Mouse (Mus musculus): Measurements from ENCODE around the gene Xkr7. TPM values are rescaled to one million over a fixed set of nuclear protein-coding genes. Genes with fewer than 3 reads are reported as not detected.

The Xkr7 gene
- total RNA-seq, 2 experiments from 2014 or later: 2.0 TPM

GRCm38 (mm10) chr2:153084261-153084976 is 52.8 kb downstream of the Xkr7 start:
- H3K27ac ChIP-seq: no peak overlapping the region
- no peak for DNase-seq (ENCODE audit: low spot score in 2 of 2)
- no peak for TF ChIP-seq CTCF (conservative IDR thresholded peaks at IDR 0.05)
- no peak overlapping the region for H3K4me3 ChIP-seq

- Histone ChIP-seq H3K27ac (no peak overlapping the region), H3K4me3 (no peak overlapping the region)
- TF ChIP-seq CTCF (conservative IDR thresholded peaks at IDR 0.05): no peak
- DNase-seq (ENCODE audit: low spot score in 2 of 2): no peak
These were observed 53.9 kb downstream of the Xkr7 start for GRCm38 (mm10) chr2:153085556-153085955.

- Histone ChIP-seq H3K4me3 (no peak overlapping the region), H3K27ac (no peak overlapping the region)
- no peak for TF ChIP-seq CTCF (conservative IDR thresholded peaks at IDR 0.05)
- no peak for DNase-seq (ENCODE audit: low spot score in 2 of 2)
These were observed 54.5 kb downstream of the Xkr7 start for GRCm38 (mm10) chr2:153086166-153086565.

- no peak for DNase-seq (ENCODE audit: low spot score in 2 of 2)
- TF ChIP-seq CTCF (conservative IDR thresholded peaks at IDR 0.05): no peak
- Histone ChIP-seq H3K27ac (no peak overlapping the region), H3K4me3 (no peak overlapping the region)
These were observed 55.4 kb downstream of the Xkr7 start for GRCm38 (mm10) chr2:153087091-153087490.

- no peak for TF ChIP-seq CTCF (conservative IDR thresholded peaks at IDR 0.05)
- H3K27ac ChIP-seq: no peak overlapping the region
- no peak for DNase-seq (ENCODE audit: low spot score in 2 of 2)
- no peak overlapping the region for H3K4me3 ChIP-seq
These were observed 57.7 kb downstream of the Xkr7 start for GRCm38 (mm10) chr2:153089316-153089715.

- H3K4me3 ChIP-seq: no peak overlapping the region
- no peak overlapping the region for H3K27ac ChIP-seq
- no peak for DNase-seq (ENCODE audit: low spot score in 2 of 2)
- TF ChIP-seq CTCF (conservative IDR thresholded peaks at IDR 0.05): no peak
These were observed 59.0 kb downstream of the Xkr7 start for GRCm38 (mm10) chr2:153090551-153091165.

Other genes with a start within 250 kb of the Xkr7 start
- 100 to 1,000 TPM; 129 to 134 TPM for gene Bcl2l1, start 200.1 kb upstream of the Xkr7 start, total RNA-seq (2021)
- gene Tpx2, start 183.9 kb upstream of the Xkr7 start, total RNA-seq (2021): 1 to 10 TPM; 2.0 to 2.2 TPM
- not detected for gene Mylk2, start 120.5 kb upstream of the Xkr7 start, total RNA-seq (2021)
- under 1 TPM; 0.37 to 0.84 TPM for gene Foxs1, start 98.6 kb upstream of the Xkr7 start, total RNA-seq (2021)
- 10 to 100 TPM in 1 of 2 experiments, 1 to 10 TPM in 1; 9.3 to 11.9 TPM for gene Dusp15, start 80.2 kb upstream of the Xkr7 start, total RNA-seq (2021)
- gene Ttll9, start 69.4 kb upstream of the Xkr7 start, total RNA-seq (2021): 1 to 10 TPM in 1 of 2 experiments, under 1 TPM in 1; 0.79 to 1.5 TPM
- 10 to 100 TPM; 37.0 to 41.7 TPM for gene Pdrg1, start 16.4 kb upstream of the Xkr7 start, total RNA-seq (2021)
- 1 to 10 TPM; 4.9 to 6.6 TPM for gene Ccm2l, start 34.1 kb downstream of the Xkr7 start, total RNA-seq (2021)
- gene Hck, start 76.6 kb downstream of the Xkr7 start, total RNA-seq (2021): 1 to 10 TPM; 1.9 to 2.2 TPM
- gene Tm9sf4, start 129.5 kb downstream of the Xkr7 start, total RNA-seq (2021): 100 to 1,000 TPM in 1 of 2 experiments, 10 to 100 TPM in 1; 96.8 to 101 TPM
- gene Tspyl3, start 193.6 kb downstream of the Xkr7 start, total RNA-seq (2021): 10 to 100 TPM; 20.6 to 22.5 TPM
- 1 to 10 TPM; 5.5 to 5.8 TPM for gene Plagl2, start 209.6 kb downstream of the Xkr7 start, total RNA-seq (2021)
- 10 to 100 TPM; 16.6 to 19.4 TPM for gene Pofut1, start 209.7 kb downstream of the Xkr7 start, total RNA-seq (2021)

Data from layer of hippocampus, adult 2 months (tissue).